Mouse (Mus musculus) heart, adult 2 months (tissue): ENCODE results near the gene Tfe3. TPM values are rescaled to one million over a fixed set of nuclear protein-coding genes. Genes with fewer than 3 reads are reported as not detected.
A peak's percentile ranks its signal among the peaks of the same experiment; 100 is the strongest.

ENCODE experiments used
- DNase-seq, 2 experiments: peaks; one replicate each; pipeline ENCODE4 v3.0.0; 2021
- H3K27ac ChIP-seq: fragments of 200-600 bp; 2 replicates; pipeline ENCODE4 v1.8.1; 2022
- H3K27me3 ChIP-seq: fragments of 200-500 bp; 2 replicates; pipeline ENCODE4 v1.6.1; 2012; ENCODE audit warnings: mild to moderate bottlenecking, low read length, inconsistent platforms, mixed read lengths; ENCODE audit not compliant: control insufficient read depth, insufficient read depth
- H3K36me3 ChIP-seq: fragments of 200-500 bp; 2 replicates; pipeline ENCODE4 v1.6.1; 2012; ENCODE audit warnings: low read length, inconsistent platforms; ENCODE audit not compliant: control insufficient read depth, insufficient read depth
- H3K4me1 ChIP-seq: fragments of 200-500 bp; 2 replicates; pipeline ENCODE4 v1.6.1; 2011; ENCODE audit warnings: low read length; ENCODE audit not compliant: control insufficient read depth, insufficient read depth
- H3K4me3 ChIP-seq: fragments of 200-600 bp; 2 replicates; pipeline ENCODE4 v1.8.1; 2022
- H3K79me2 ChIP-seq: fragments of 200-500 bp; replicated peaks from 2 replicates; pipeline ENCODE4 v1.6.1; 2012; ENCODE audit warnings: mild to moderate bottlenecking, inconsistent platforms, low read length, moderate library complexity, mixed read lengths; ENCODE audit not compliant: control insufficient read depth, insufficient read depth
- H3K9ac ChIP-seq: fragments of 200-500 bp; 2 replicates; pipeline ENCODE4 v1.6.1; 2012; ENCODE audit warnings: low read depth, mild to moderate bottlenecking, control low read depth, inconsistent platforms, low read length, mixed read lengths
- CTCF ChIP-seq: fragments of 200-600 bp; IDR thresholded peaks from 2 replicates; pipeline ENCODE4 v1.8.1; 2022; ENCODE audit warnings: antibody characterized with exemption, mild to moderate bottlenecking, moderate library complexity
- EP300 ChIP-seq: fragments of 200-500 bp; IDR thresholded peaks from 2 replicates; pipeline ENCODE4 v1.6.1; 2011; ENCODE audit warnings: low read depth, low read length, control low read depth; ENCODE audit not compliant: insufficient read depth
- POLR2A ChIP-seq: fragments of 200-500 bp; IDR thresholded peaks from 2 replicates; pipeline ENCODE4 v1.6.1; 2011; ENCODE audit warnings: mild to moderate bottlenecking, low read depth, low read length, control low read depth; ENCODE audit not compliant: insufficient read depth
- WGBS: fragments of 180-500 bp; shearing (Covaris S2); methylation state at CpG from one replicate; pipeline ENCODE4 v1.1.7; 2018; 5-methylcytosine and 5-hydroxymethylcytosine counted together
- intact Hi-C: fragments of 180-260 bp; cut with DNase I; formaldehyde crosslinking; loops from one replicate; pipeline ENCODE4 v1.15.1; 2025
- polyA plus RNA-seq: library from polyadenylated mRNA; depleted of rRNA; stranded (reverse); fragments of >200 nt; gene quantifications from 2 replicates; pipeline ENCODE4 v1.2.3, GENCODE M21; 2012
- total RNA-seq, 2 experiments: library from RNA; stranded (reverse); gene quantifications; 2 replicates each; pipeline ENCODE4 v1.2.3; 2021

Gene Tfe3
- total and polyA plus RNA-seq, 3 experiments: 13.0 to 15.4 (median 13.5) TPM

- Histone ChIP-seq H3K79me2 (no peaks in the 10 kb centered on the region), H3K4me1 (no peaks in the 10 kb centered on the region; the same call in 1 of the 2 replicates), H3K9ac (no peak overlapping the region), H3K27ac (no peak overlapping the region), H3K4me3 (no peak overlapping the region), H3K36me3 (no peaks in the 10 kb centered on the region), H3K27me3 (no peaks in the 10 kb centered on the region)
- no peak for TF ChIP-seq CTCF
- TF ChIP-seq EP300: no peak
- TF ChIP-seq POLR2A: no peak
- no peak for DNase-seq
- intact Hi-C loops: loop anchor here (1.0 to 10.0 kb wide), 3 partner anchors 22 to 351 kb away; no protein-coding TSS in a partner anchor
- 63% methylated on average over 9 of the region's 9 CpGs for WGBS
These were observed 13.3 kb downstream of the Tfe3 start for GRCm38 (mm10) chrX:7775501-7776205.

- H3K9ac ChIP-seq: no peak overlapping the region
- no peak overlapping the region for H3K27ac ChIP-seq
- no peaks in the 10 kb centered on the region for H3K79me2 ChIP-seq
- no peaks in the 10 kb centered on the region; the same call in 1 of the 2 replicates for H3K4me1 ChIP-seq
- 44% methylated on average over 8 of the region's 8 CpGs for WGBS
- no peak overlapping the region for H3K4me3 ChIP-seq
- H3K27me3 ChIP-seq: no peaks in the 10 kb centered on the region
- TF ChIP-seq CTCF: peak; percentile 83
- no peak for TF ChIP-seq EP300
- DNase-seq: peak; percentile 37 to 52
- intact Hi-C loops: loop anchor here (1.0 to 10.0 kb wide), 3 partner anchors 23 to 352 kb away; no protein-coding TSS in a partner anchor
- no peaks in the 10 kb centered on the region for H3K36me3 ChIP-seq
These were observed 14.1 kb downstream of the Tfe3 start for GRCm38 (mm10) chrX:7776329-7777082.

- Histone ChIP-seq H3K27ac (no peak overlapping the region), H3K9ac (no peak overlapping the region), H3K4me1 (no peaks in the 10 kb centered on the region; the same call in 1 of the 2 replicates), H3K27me3 (no peaks in the 10 kb centered on the region), H3K4me3 (no peak overlapping the region), H3K36me3 (no peaks in the 10 kb centered on the region), H3K79me2 (no peaks in the 10 kb centered on the region)
- no peak for TF ChIP-seq EP300
- no peak for TF ChIP-seq CTCF
- no peak for TF ChIP-seq POLR2A
- intact Hi-C loops: loop anchor here (5.0 to 10.0 kb wide), 2 partner anchors 46 to 354 kb away; no protein-coding TSS in a partner anchor
- 65% methylated on average over 7 of the region's 7 CpGs for WGBS
- no peak for DNase-seq
These were observed 16.3 kb downstream of the Tfe3 start for GRCm38 (mm10) chrX:7778450-7779244.

GRCm38 (mm10) chrX:7779294-7779693, 16.9 kb downstream of the Tfe3 start:
- TF ChIP-seq EP300 (no peak), CTCF (no peak), POLR2A (no peak)
- no peak for DNase-seq
- H3K79me2 ChIP-seq: no peaks in the 10 kb centered on the region
- no peak overlapping the region for H3K9ac ChIP-seq
- no peak overlapping the region for H3K4me3 ChIP-seq
- intact Hi-C loops: loop anchor here (5.0 to 10.0 kb wide), 2 partner anchors 47 to 354 kb away; no protein-coding TSS in a partner anchor
- no peaks in the 10 kb centered on the region; the same call in 1 of the 2 replicates for H3K4me1 ChIP-seq
- no peaks in the 10 kb centered on the region for H3K27me3 ChIP-seq
- 10% methylated on average over 3 of the region's 3 CpGs for WGBS
- no peaks in the 10 kb centered on the region for H3K36me3 ChIP-seq
- no peak overlapping the region for H3K27ac ChIP-seq

- H3K27ac ChIP-seq: no peak overlapping the region
- no peaks in the 10 kb centered on the region for H3K79me2 ChIP-seq
- H3K27me3 ChIP-seq: no peaks in the 10 kb centered on the region
- H3K4me3 ChIP-seq: no peak overlapping the region
- no peak for TF ChIP-seq POLR2A
- no peak for TF ChIP-seq EP300
- TF ChIP-seq CTCF: no peak
- no peaks in the 10 kb centered on the region for H3K4me1 ChIP-seq
- WGBS: 78% methylated on average over 4 of the region's 4 CpGs
- no peak overlapping the region for H3K9ac ChIP-seq
- no peak for DNase-seq
- no peaks in the 10 kb centered on the region for H3K36me3 ChIP-seq
- intact Hi-C loops: no loop called here
These were observed 20.3 kb downstream of the Tfe3 start for GRCm38 (mm10) chrX:7782603-7783092.
